Comparison of ENCODE assay signal across 8 mouse cellular contexts in genomic region chr10:31370200-31370599, GRCm38 (mm10). TPM values are rescaled to one million over a fixed set of nuclear protein-coding genes. Genes with fewer than 3 reads are reported as not detected.
A peak's percentile ranks its signal among the peaks of the same experiment; 100 is the strongest.
DNase-seq lines count a peak whose midpoint lies in the region; ATAC-seq and TF ChIP-seq lines count a peak whose summit lies in the region.
"Not testable (repeated sequence)": the region's sequence is repeated elsewhere in the genome, so short reads cannot be mapped to it uniquely, and the experiment has no call there.

No protein-coding gene starts in this region.

- not testable (repeated sequence) for H3K4me2 ChIP-seq in embryonic facial prominence, embryonic 11.5 days (ENCODE audit: low read depth, low read length); lung, postnatal 0 days (replicated peaks; ENCODE audit: low read depth, low read length)

- not testable (repeated sequence) for H3K27me3 ChIP-seq in embryonic facial prominence, embryonic 11.5 days (ENCODE audit: control insufficient read depth, insufficient read depth, low read length); lung, postnatal 0 days (replicated peaks; ENCODE audit: insufficient read depth, low read length)

- WGBS in embryonic facial prominence, embryonic 11.5 days: 10% methylated on average over 4 of the region's 5 CpGs
- WGBS in lung, postnatal 0 days: 14% methylated on average over 4 of the region's 5 CpGs

- H3K9ac ChIP-seq in embryonic facial prominence, embryonic 11.5 days (replicated peaks; ENCODE audit: low read length); lung, postnatal 0 days (replicated peaks; ENCODE audit: low read depth): not testable (repeated sequence)

- H3K36me3 ChIP-seq in embryonic facial prominence, embryonic 11.5 days (replicated peaks; ENCODE audit: control insufficient read depth, insufficient read depth, low read depth, low read length); lung, postnatal 0 days (ENCODE audit: insufficient read depth, low read length): not testable (repeated sequence)

- not testable (repeated sequence) for H3K9me3 ChIP-seq in embryonic facial prominence, embryonic 11.5 days (replicated peaks; ENCODE audit: control insufficient read depth, low read length); lung, postnatal 0 days (ENCODE audit: low read length)

- H3K4me1 ChIP-seq in embryonic facial prominence, embryonic 11.5 days (ENCODE audit: control insufficient read depth, insufficient read depth, low read length); lung, postnatal 0 days (ENCODE audit: insufficient read depth, low read depth, low read length): not testable (repeated sequence)

- peak; percentile 53 for TF ChIP-seq CTCF in lung, postnatal 0 days (IDR thresholded peaks at IDR 0.05)

- ATAC-seq in embryonic facial prominence, embryonic 11.5 days (replicated peaks; ENCODE audit: insufficient number of reproducible peaks, low FRiP score, low TSS enrichment, low read depth); lung, postnatal 0 days: not testable (repeated sequence)

- H3K4me3 ChIP-seq in embryonic facial prominence, embryonic 11.5 days (ENCODE audit: low read depth, low read length); lung, postnatal 0 days (ENCODE audit: low read depth, low read length): not testable (repeated sequence)

- not testable (repeated sequence) for H3K27ac ChIP-seq in embryonic facial prominence, embryonic 11.5 days (replicated peaks; ENCODE audit: low read depth, low read length); lung, postnatal 0 days (ENCODE audit: low read length)

- DNase-seq in 3T3-L1 (ENCODE audit: low read depth, low spot score): peak; percentile 57
- peak; percentile 63 for DNase-seq in NIH3T3 (ENCODE audit: low read depth)
- peak; percentile 42 for DNase-seq in brain, adult 2 months (ENCODE audit: low read depth, low spot score)
- peak; percentile 32 for DNase-seq in embryonic facial prominence, embryonic 11.5 days (ENCODE audit: low spot score)
- peak; percentile 15 for DNase-seq in heart, postnatal 4 days
- DNase-seq in kidney, postnatal 10 days: peak; percentile 18
- not testable (repeated sequence) for DNase-seq in lung, postnatal 0 days (ENCODE audit: low spot score)
- DNase-seq in retina, postnatal 1 day: peak; percentile 12

- not testable (repeated sequence) for TF ChIP-seq EP300 in lung, postnatal 0 days (IDR thresholded peaks at IDR 0.05)

RNA-seq across cellular contexts. Expression of gene Hddc2, which starts 57.0 kb away (rescaled TPM):
- 88.1 and 93.4 TPM in 2 replicates for polyA plus RNA-seq in embryonic facial prominence, embryonic 11.5 days (2014; fragmentation: Nextera tagmentation; extraction: Ambion mirVana)
- total RNA-seq in heart, postnatal 4 days (2021): 10 to 100 TPM; 26.0 to 28.6 TPM
- polyA plus RNA-seq in lung, postnatal 0 days (2015; fragmentation: Nextera tagmentation; extraction: Ambion mirVana): 25.7 and 36.0 TPM in 2 replicates
